Mouse (Mus musculus) Muller cell, postnatal 12 days (primary cell): ENCODE data around the gene Syt10.
A peak's percentile ranks its signal among the peaks of the same experiment; 100 is the strongest.
"Not testable (repeated sequence)": the region's sequence is repeated elsewhere in the genome, so short reads cannot be mapped to it uniquely, and the experiment has no call there.

ENCODE experiments used
- DNase-seq: peaks from one replicate; pipeline ENCODE4 v3.0.0-alpha.2; 2015; ENCODE audit errors: inconsistent ontology term

The Syt10 gene

GRCm38 (mm10) chr15:89841364-89842017, at the start of gene Syt10:
Gene Syt10 (minus strand): TSS chr15:89841860.
- peak; percentile 78 for DNase-seq

GRCm38 (mm10) chr15:89883799-89884198, 42.1 kb upstream of the Syt10 start:
- peak; percentile 53 for DNase-seq

GRCm38 (mm10) chr15:89878981-89879380, 37.3 kb upstream of the Syt10 start:
- peak; percentile 52 for DNase-seq

- peak; percentile 45 for DNase-seq
Measured at GRCm38 (mm10) chr15:89816098-89816497, 25.6 kb downstream of the Syt10 start.

- DNase-seq: no peak
Measured at GRCm38 (mm10) chr15:89804478-89804877, 37.2 kb downstream of the Syt10 start.

GRCm38 (mm10) chr15:89779928-89780327, 61.7 kb downstream of the Syt10 start:
- DNase-seq: no peak

GRCm38 (mm10) chr15:89766016-89766415, 75.6 kb downstream of the Syt10 start:
- DNase-seq: not testable (repeated sequence)

GRCm38 (mm10) chr15:89733611-89734010, 108.0 kb downstream of the Syt10 start:
- no peak for DNase-seq
